Mouse (Mus musculus) layer of hippocampus, adult 8-10 months (tissue): ENCODE results near the gene Prpsap1. TPM values are rescaled to one million over a fixed set of nuclear protein-coding genes. Genes with fewer than 3 reads are reported as not detected.
"Not testable (repeated sequence)": the region's sequence is repeated elsewhere in the genome, so short reads cannot be mapped to it uniquely, and the experiment has no call there.

ENCODE experiments used
- DNase-seq, 2 experiments: peaks; one replicate each; pipeline ENCODE4 v3.0.0; 2022; ENCODE audit warnings: low spot score in 2 of 2
- total RNA-seq, 4 experiments: library from RNA; stranded (reverse); gene quantifications; 2 replicates each; pipeline ENCODE4 v1.2.4; 2022

Prpsap1 gene
- total RNA-seq, 4 experiments from 2014 or later: 83.2 to 104 (median 89.6) TPM

DNA sequence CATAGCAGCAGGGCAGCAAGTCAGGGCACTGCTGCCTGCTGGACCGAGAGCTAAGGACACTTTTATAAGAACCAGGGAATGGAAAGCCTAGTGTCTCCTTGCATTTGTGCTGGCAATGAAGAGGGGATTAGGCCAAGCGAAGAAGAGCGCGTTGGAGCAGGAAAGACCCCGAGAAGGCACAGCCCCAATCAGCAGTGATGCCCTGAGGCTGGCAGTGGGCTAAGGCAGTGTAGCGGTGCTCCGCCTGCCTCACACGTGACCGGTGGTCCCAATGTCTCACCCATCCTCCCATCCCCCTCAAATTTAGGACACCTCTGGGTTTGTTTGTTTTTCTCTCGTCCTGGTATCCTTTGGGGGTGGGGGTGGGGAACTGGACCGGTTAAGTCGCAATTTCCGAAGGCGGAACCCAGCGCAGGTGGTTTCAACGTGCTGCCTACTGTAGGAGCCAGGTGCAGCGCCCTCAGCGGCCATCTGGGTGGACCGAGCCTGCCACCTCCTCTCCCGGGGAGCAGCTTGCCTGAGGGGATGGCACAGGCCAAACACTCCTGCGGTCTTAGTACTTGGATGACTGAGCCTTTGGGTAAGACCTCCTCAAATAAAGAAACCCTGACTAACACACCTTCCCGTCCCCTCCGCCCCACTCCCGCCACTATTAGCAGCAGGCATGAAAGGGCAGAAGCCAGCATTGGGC lies 21.5 kb upstream of the Prpsap1 start:
- DNase-seq: no peak

GRCm38 (mm10) chr11:116513531-116514038 lies 19.6 kb upstream of the Prpsap1 start:
- no peak for DNase-seq

GRCm38 (mm10) chr11:116512987-116513386 lies 19.0 kb upstream of the Prpsap1 start:
- peak in 1 of 2 experiments; percentile 33 for DNase-seq

DNA sequence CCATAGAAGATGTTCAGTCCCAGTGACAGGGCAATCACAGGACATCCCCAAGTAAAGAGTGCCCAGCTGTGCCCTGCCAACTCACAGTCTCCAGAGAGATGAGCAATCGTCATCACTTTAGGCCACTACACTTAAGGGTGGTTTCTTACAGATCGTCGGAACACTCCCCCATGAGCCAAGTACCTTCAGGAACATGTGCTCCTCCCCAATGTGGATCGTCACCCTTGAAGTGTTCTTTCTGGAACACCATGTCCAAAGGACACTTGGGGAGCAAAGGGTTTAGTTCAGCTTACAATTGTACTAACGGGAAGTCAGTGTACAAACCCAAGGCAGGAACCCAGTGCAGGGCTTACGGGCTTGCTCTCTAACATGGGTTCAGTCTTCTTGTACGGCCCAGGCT lies 18.2 kb upstream of the Prpsap1 start:
- DNase-seq: no peak

GRCm38 (mm10) chr11:116511301-116511868 lies 17.4 kb upstream of the Prpsap1 start:
- no peak for DNase-seq

DNA sequence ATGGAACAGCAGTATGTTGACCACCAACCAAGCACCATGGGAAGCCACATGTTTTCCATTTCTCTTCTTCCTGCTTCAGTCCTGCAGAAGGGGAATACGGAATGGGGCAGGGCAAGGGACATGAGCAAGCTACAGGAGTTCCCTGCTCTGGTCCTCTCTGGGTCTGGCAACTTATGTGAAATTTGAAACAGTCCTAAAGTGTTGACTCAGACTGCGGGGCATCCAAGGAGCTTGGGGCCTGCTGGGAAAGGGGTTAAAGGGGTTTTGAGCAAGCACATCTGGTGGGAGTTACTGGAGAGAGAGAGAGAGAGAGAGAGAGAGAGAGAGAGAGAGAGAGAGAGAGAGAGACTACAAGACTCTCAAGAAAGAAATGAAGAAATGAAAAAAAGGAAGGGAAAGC lies 14.7 kb upstream of the Prpsap1 start:
- no peak for DNase-seq

DNA sequence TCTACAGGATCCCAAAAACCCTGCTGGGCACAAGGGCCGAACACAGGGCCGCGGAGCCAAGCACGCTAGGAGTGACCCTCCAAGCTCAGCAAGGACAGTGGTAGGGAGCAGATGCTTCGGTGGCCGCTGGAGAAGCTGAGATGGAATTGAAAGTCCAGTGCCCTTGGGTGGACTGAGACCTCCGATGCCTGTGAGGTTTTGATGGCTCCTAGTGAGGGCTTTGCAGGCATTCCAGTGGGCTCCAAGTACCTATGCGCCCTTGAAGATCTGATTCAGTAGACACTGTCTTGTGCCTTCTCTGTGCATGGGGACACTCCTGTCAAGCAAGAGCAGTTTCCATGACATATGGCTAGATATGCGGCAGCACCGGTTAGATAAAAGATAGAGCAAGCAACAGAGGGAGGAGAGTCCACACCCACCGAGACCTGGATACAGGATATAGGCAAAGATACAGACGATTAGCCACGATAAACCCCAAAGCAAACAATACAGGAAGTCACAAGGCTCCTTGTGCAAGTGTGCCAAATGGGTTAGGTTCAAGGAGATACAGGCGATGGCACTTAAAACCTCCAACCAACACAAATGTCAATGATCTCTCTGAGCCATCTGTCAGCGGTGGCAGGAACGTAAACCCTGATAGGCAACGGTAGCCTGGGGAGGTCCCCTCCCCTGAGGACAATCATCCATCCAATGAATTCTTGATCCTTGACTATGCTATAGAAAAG lies 12.3 kb upstream of the Prpsap1 start:
- DNase-seq: no peak

GRCm38 (mm10) chr11:116505573-116505972 lies 11.6 kb upstream of the Prpsap1 start:
- no peak for DNase-seq

DNA sequence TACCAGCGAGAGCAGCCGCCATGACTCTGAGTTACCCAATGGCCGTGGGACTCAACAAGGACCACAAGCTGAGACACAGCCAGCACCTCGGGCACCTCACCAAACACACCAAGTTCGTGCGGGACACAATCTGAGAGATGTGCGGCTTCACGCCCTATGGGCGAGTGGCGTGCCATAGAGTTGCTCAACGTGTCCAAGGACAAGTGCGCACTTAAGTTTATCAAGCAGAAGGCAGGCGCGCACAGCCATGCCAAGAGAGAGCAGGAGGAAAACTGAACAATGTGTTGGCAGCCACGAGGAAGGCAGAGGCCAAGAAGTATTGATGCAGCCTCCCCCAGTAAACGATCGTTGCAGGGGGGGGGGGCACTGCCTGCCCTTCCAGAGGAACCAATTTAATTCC lies 10.5 kb upstream of the Prpsap1 start:
- no peak for DNase-seq

- DNase-seq: peak; percentile 37 to 40
These were observed 7.2 kb upstream of the Prpsap1 start for GRCm38 (mm10) chr11:116501005-116501746.

- no peak for DNase-seq
These were observed 5.0 kb upstream of the Prpsap1 start for GRCm38 (mm10) chr11:116499018-116499417.

- no peak for DNase-seq
These were observed 4.6 kb upstream of the Prpsap1 start for GRCm38 (mm10) chr11:116498596-116498995.

DNA sequence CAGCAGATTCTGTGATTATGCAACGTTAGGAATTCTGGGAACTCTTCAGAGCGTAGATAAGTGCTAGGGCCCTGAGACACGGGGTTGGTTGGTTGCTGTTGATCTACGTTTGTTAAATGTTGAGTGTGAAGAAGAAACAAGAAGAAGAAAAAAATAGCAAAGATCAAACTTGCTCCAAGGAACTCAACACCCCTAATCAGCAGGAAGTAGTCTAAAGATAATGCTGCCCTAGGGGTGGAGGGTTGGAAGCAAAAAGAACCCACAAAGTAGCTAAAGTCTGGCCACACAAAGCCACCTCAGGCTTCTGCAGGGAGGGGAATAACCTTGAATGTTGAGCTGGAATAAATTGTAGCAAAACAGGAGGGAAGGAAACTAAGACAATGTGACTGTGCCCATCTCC lies 3.3 kb upstream of the Prpsap1 start:
- no peak for DNase-seq

DNA sequence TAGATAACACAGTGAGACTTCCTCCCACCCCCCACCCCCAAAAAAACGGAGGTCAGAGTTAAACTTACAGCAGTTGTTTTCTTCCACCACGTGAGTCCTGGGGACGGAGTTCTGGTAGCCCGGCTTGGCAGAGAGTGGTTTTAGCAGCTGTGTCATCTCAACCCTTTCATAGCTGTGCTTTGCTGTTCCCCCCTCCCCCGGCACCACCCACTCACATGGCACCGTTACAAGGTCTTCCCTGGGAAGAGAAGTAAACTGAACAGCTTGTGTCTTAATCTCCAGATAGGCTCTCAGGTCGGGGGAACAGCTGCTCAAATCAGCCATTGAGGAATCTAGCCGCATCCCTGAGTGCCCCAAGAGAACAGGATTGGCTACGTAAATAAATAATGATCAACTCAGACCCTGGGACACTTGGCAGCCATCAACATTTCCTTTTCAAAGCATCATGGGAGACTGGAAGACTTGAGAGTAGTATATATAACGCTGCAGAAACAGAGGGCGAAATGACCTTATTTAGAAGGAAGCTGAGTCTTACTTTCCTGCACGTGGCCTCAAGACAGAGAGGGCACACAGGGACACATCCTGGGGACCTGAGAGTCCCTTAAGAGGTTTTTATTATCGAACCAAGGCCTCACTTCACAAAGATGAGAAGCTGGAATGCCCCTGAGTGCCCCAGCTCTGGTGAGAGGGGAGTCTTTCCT lies 622 bp upstream of the Prpsap1 start:
- peak; percentile 40 to 58 for DNase-seq

- no peak for DNase-seq
These were observed 811 bp downstream of the Prpsap1 start for GRCm38 (mm10) chr11:116493191-116493590.

GRCm38 (mm10) chr11:116492507-116492906 lies 1.5 kb downstream of the Prpsap1 start:
- DNase-seq: not testable (repeated sequence)

DNA sequence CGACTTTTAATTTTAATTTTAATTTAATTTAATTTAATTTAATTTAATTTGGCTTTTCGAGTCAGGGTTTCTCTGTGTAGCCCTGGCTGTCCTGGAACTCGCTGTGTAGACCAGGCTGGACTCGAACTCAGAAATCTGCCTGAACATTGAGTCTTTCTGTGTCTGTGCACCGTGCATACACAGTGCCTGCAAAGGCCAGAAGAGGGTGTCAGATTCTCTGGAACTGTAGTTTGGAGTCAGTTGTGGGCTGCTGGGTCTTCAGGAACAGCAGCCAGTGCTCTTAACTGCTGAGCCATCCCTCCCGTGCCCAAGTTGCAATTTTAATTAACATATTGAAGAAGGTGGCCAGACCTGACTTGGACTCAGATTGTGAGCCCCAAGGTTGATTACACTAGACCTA lies 2.7 kb downstream of the Prpsap1 start:
- no peak for DNase-seq

GRCm38 (mm10) chr11:116490232-116491107 lies 3.5 kb downstream of the Prpsap1 start:
- DNase-seq: peak; percentile 69 to 81

DNA sequence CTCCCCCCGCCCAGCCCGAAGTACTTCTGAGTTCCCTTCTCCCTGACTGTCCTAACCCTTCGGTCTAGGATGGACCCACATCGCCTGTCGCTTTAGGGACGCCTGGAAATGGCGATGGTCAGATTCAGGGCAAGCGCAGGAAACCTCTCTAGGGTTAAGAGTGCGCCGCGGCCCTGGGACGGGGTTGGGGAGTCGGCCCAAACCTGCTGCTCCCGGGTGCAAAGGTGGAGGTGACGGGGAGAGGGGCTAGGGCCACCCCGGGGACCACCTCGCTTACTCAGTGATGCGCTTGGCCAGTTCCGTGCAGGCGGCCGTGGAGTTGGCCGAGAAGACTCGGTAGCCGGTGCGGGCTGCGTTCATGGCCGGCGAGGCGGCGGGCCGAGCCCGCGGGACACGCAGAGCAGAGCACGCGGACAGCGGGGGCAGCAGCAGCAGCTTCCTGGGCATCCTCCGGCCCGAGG lies 4.2 kb downstream of the Prpsap1 start:
- peak in 1 of 2 experiments; percentile 24 for DNase-seq
